Mouse (Mus musculus) testis, adult 2 months (tissue): ENCODE data around the gene Ttll12.

Experiments
- CTCF ChIP-seq: fragments of 200-500 bp; IDR thresholded peaks from 2 replicates; pipeline ENCODE4 v1.5.1; 2012; ENCODE audit warnings: low read depth, mild to moderate bottlenecking, inconsistent platforms, low read length, moderate library complexity; ENCODE audit not compliant: control insufficient read depth, insufficient read depth, insufficient replicate concordance
- POLR2A ChIP-seq: fragments of 200-500 bp; IDR thresholded peaks from 2 replicates; pipeline ENCODE4 v1.6.1; 2012; ENCODE audit warnings: low read depth, mild to moderate bottlenecking, inconsistent platforms, low read length, moderate library complexity; ENCODE audit not compliant: control insufficient read depth

GRCm38 (mm10) chr15:83582931-83583330 lies 12.0 kb downstream of the Ttll12 start:
- TF ChIP-seq CTCF (no peak), POLR2A (no peak)
